Comparison of ENCODE assay signal across 19 mouse cellular contexts in the genomic region with DNA sequence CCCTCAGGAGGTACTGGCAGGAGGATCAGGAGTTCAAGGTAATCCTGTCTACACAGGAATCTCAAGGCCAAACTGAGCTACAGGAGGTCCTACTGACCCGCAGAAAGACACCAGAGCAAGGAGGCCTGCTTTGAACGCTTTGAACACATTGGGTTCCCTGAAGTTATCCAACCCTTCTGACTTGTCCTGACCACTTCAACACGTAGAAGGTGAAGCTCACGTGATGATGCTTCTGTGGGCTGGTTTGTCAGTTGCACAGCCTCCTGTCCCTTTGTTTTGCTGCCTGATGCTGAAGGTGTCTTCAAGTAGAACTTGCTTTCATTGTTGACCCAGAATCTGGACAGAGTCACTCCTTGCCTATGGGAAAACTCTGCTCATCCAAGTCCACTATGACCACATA. TPM values are rescaled to one million over a fixed set of nuclear protein-coding genes. Genes with fewer than 3 reads are reported as not detected.
DNase-seq lines count a peak whose midpoint lies in the region; ATAC-seq and TF ChIP-seq lines count a peak whose summit lies in the region.
"Had no signal": no experiment of that assay in that cellular context is flagged by ENCODE, and none has a peak within 500 bp of the region (broad histone marks: within the 10 kb centered on the region; RNA-seq: fewer than 3 reads in every experiment).

No protein-coding gene starts in this region.

- WGBS in heart, adult 2 months = 90% methylated on average over 4 of the region's 4 CpGs
- WGBS in heart, embryonic 10.5 days = 87% methylated on average over 4 of the region's 4 CpGs

- intact Hi-C loops in heart, adult 2 months (cut with DNase I) = no loop called here

- no peaks in the 10 kb centered on the region for H3K27me3 ChIP-seq in ES-Bruce4 (ENCODE audit: control insufficient read depth, insufficient read depth, low read length, poor library complexity, severe bottlenecking)
- H3K27me3 ChIP-seq in heart, adult 2 months (ENCODE audit: control insufficient read depth, insufficient read depth, low read length) = no peaks in the 10 kb centered on the region
- no peaks in the 10 kb centered on the region for H3K27me3 ChIP-seq in heart, embryonic 10.5 days (ENCODE audit: insufficient read depth, poor library complexity, severe bottlenecking)
- H3K27me3 ChIP-seq: embryonic facial prominence, embryonic 12.5 days; forebrain, embryonic 13.5 days; forebrain, embryonic 15.5 days had no signal

- H3K4me1 ChIP-seq in ES-Bruce4 (ENCODE audit: control insufficient read depth, insufficient read depth, low read length) (peaks cover 4% of the 10 kb centered on the region), ES-E14 (ENCODE audit: control insufficient read depth in 2 of 2, insufficient read depth in 2 of 2, low read length in 2 of 2, poor library complexity in 1 of 2) (peaks cover 17 to 18% of the 10 kb centered on the region in 2 experiments)
- no peaks in the 10 kb centered on the region for H3K4me1 ChIP-seq in heart, adult 2 months (ENCODE audit: control insufficient read depth, insufficient read depth, low read length)
- H3K4me1 ChIP-seq in heart, embryonic 10.5 days = no peaks in the 10 kb centered on the region
- H3K4me1 ChIP-seq: embryonic facial prominence, embryonic 12.5 days; forebrain, embryonic 13.5 days; forebrain, embryonic 15.5 days had no signal

- no peak for DNase-seq in ES-E14 (ENCODE audit: low read depth, low spot score)
- DNase-seq in heart, adult 2 months = no peak
- no peak for DNase-seq in heart, embryonic 10.5 days (ENCODE audit: low spot score)
- DNase-seq: adrenal gland, adult 8-10 months; adrenal gland, postnatal 14 days; adrenal gland, postnatal 36 days; cerebellum, adult 11-12 months; cerebellum, adult 2 months; cerebellum, adult 9-10 months; cerebellum, postnatal 10 days; cerebellum, postnatal 25 days; forebrain, postnatal 0 days had no signal

- peak overlapping the region; percentile 63 for H3K27ac ChIP-seq in ES-Bruce4 (ENCODE audit: insufficient read depth, low read length)
- H3K27ac ChIP-seq in ES-E14 (ENCODE audit: insufficient read depth, low read depth, low read length, poor library complexity, severe bottlenecking) = peak overlapping the region; percentile 88
- no peak overlapping the region for H3K27ac ChIP-seq in heart, adult 2 months
- no peak overlapping the region for H3K27ac ChIP-seq in heart, embryonic 10.5 days
- H3K27ac ChIP-seq: embryonic facial prominence, embryonic 10.5 days; embryonic facial prominence, embryonic 12.5 days; forebrain, embryonic 13.5 days; forebrain, embryonic 15.5 days had no signal

- H3K9me3 ChIP-seq in ES-Bruce4 (replicated peaks; ENCODE audit: control insufficient read depth, insufficient read depth, low read length, poor library complexity, severe bottlenecking) (no peaks in the 10 kb centered on the region), ES-E14 (ENCODE audit: control insufficient read depth, insufficient read depth, low read depth, low read length) (no peaks in the 10 kb centered on the region)
- no peaks in the 10 kb centered on the region for H3K9me3 ChIP-seq in heart, embryonic 10.5 days
- H3K9me3 ChIP-seq: embryonic facial prominence, embryonic 10.5 days; embryonic facial prominence, embryonic 12.5 days; forebrain, embryonic 15.5 days had no signal

- no peaks in the 10 kb centered on the region for H3K36me3 ChIP-seq in ES-Bruce4 (ENCODE audit: control insufficient read depth, insufficient read depth, low read length, poor library complexity, severe bottlenecking)
- no peaks in the 10 kb centered on the region for H3K36me3 ChIP-seq in ES-E14 (ENCODE audit: control insufficient read depth, insufficient read depth, low read length, poor library complexity, severe bottlenecking)
- no peaks in the 10 kb centered on the region for H3K36me3 ChIP-seq in heart, adult 2 months (ENCODE audit: control insufficient read depth, insufficient read depth, low read length)
- H3K36me3 ChIP-seq in heart, embryonic 10.5 days = no peaks in the 10 kb centered on the region
- H3K36me3 ChIP-seq: embryonic facial prominence, embryonic 10.5 days; embryonic facial prominence, embryonic 12.5 days; forebrain, embryonic 15.5 days had no signal

- in situ Hi-C loops in ES-E14 (cut with MboI; ENCODE audit: low sequenced_read_pairs in 2 of 2, unreplicated experiment in 2 of 2) = no loop called here

- no peak for TF ChIP-seq POLR2A in ES-Bruce4 (IDR thresholded peaks at IDR 0.05; ENCODE audit: insufficient read depth, low read length)
- no peak for TF ChIP-seq POLR2A in heart, adult 2 months (IDR thresholded peaks at IDR 0.05; ENCODE audit: insufficient read depth, low read depth, low read length)

- TF ChIP-seq EP300 in ES-Bruce4 (IDR thresholded peaks at IDR 0.05; ENCODE audit: insufficient read depth, low read depth, low read length) = no peak
- TF ChIP-seq EP300 in heart, adult 2 months (IDR thresholded peaks at IDR 0.05; ENCODE audit: insufficient read depth, low read depth, low read length) = no peak

- no peak for ATAC-seq in megakaryocyte progenitor cell, adult 5-6 weeks (replicated peaks; ENCODE audit: poor library complexity)
- ATAC-seq: activated CD4-positive, CD25-positive, alpha-beta regulatory T cell, adult 4 months; forebrain, embryonic 13.5 days; forebrain, embryonic 15.5 days; forebrain, postnatal 0 days had no signal

- H3K9ac ChIP-seq in ES-Bruce4 (ENCODE audit: low read depth, poor library complexity, severe bottlenecking) = 0 out of 2 replicates have a peak overlapping the region, but pooled peaks have one; percentile 3
- peak overlapping the region; percentile 49; the same call in 1 of the 2 replicates for H3K9ac ChIP-seq in ES-E14 (ENCODE audit: insufficient read depth, low read depth, low read length, poor library complexity, severe bottlenecking)
- H3K9ac ChIP-seq in heart, adult 2 months (ENCODE audit: low read depth, low read length) = no peak overlapping the region
- H3K9ac ChIP-seq: embryonic facial prominence, embryonic 12.5 days; forebrain, embryonic 13.5 days; forebrain, embryonic 15.5 days; forebrain, postnatal 0 days had no signal

- TF ChIP-seq CTCF in ES-Bruce4 (IDR thresholded peaks at IDR 0.05; ENCODE audit: low read depth, low read length) = no peak
- TF ChIP-seq CTCF in heart, adult 2 months (IDR thresholded peaks at IDR 0.05) = no peak

- H3K79me2 ChIP-seq in heart, adult 2 months (replicated peaks; ENCODE audit: control insufficient read depth, insufficient read depth, low read length) = no peaks in the 10 kb centered on the region

- H3K4me3 ChIP-seq in ES-Bruce4 (ENCODE audit: low read depth, low read length) (peak overlapping the region; percentile 17), ES-E14 (ENCODE audit: insufficient read depth in 1 of 2, low read depth in 1 of 2, low read length in 2 of 2, poor library complexity in 1 of 2, severe bottlenecking in 1 of 2) (peak overlapping the region; percentile 30; a peak in 3 of 4 replicates)
- H3K4me3 ChIP-seq in heart, adult 2 months = no peak overlapping the region
- no peak overlapping the region for H3K4me3 ChIP-seq in heart, embryonic 10.5 days
- H3K4me3 ChIP-seq: embryonic facial prominence, embryonic 10.5 days; embryonic facial prominence, embryonic 12.5 days; forebrain, embryonic 13.5 days; forebrain, embryonic 15.5 days had no signal

TF ChIP-seq in ES-E14, 5 proteins besides CTCF, POLR2A, EP300 and RAD21:
- TF ChIP-seq ZNF384 (IDR thresholded peaks at IDR 0.05; ENCODE audit: low read depth, low read length) (no peak), ZC3H11A (IDR thresholded peaks at IDR 0.05; ENCODE audit: borderline replicate concordance, low read depth, low read length) (0 out of 2 replicates have a peak, but pooled peaks have one; percentile 3), HCFC1 (IDR thresholded peaks at IDR 0.05; ENCODE audit: borderline replicate concordance, insufficient read depth, low read length) (no peak), CHD2 (IDR thresholded peaks at IDR 0.05; ENCODE audit: low read depth, low read length) (no peak), MAFK (IDR thresholded peaks at IDR 0.05; ENCODE audit: insufficient read depth, low read depth, low read length) (no peak)

RNA-seq across cellular contexts. Expression of a gene that starts 7.7 kb away (rescaled TPM):
- 49.6 and 57.2 TPM in 2 replicates for polyA plus RNA-seq in ES-Bruce4 (2011; ENCODE audit: insufficient read depth, insufficient read length, low read depth, missing spikeins)
- total RNA-seq in ES-E14 (2012; rRNA removed) = 26.5 and 36.7 TPM in 2 replicates
- 10 to 100 TPM in 1 of 2 experiments, 1 to 10 TPM in 1; 9.9 to 10.7 TPM for total RNA-seq in heart, adult 2 months (2021)
- polyA plus RNA-seq in heart, adult 2 months (2012; rRNA removed) = 8.6 and 12.0 TPM in 2 replicates
- total RNA-seq in megakaryocyte progenitor cell, adult 5-6 weeks (2015) = 60.7 and 65.3 TPM in 2 replicates
- 38.1 and 56.2 TPM in 2 replicates for total RNA-seq in megakaryocyte progenitor cell, adult 5-6 weeks (2017)
- 27.3 and 28.5 TPM in 2 replicates for polyA plus RNA-seq in heart, embryonic 10.5 days (2016; fragmentation: Nextera tagmentation; extraction: Ambion mirVana)

RNA-seq across cellular contexts. Expression of a gene that starts 59.4 kb away (rescaled TPM):
- 140 and 149 TPM in 2 replicates for polyA plus RNA-seq in ES-Bruce4 (2011; ENCODE audit: insufficient read depth, insufficient read length, low read depth, missing spikeins)
- total RNA-seq in ES-E14 (2012; rRNA removed) = 75.7 and 82.5 TPM in 2 replicates
- 10 to 100 TPM; 27.0 to 27.6 TPM for total RNA-seq in heart, adult 2 months (2021)
- 13.5 and 25.7 TPM in 2 replicates for polyA plus RNA-seq in heart, adult 2 months (2012; rRNA removed)
- 46.9 and 55.3 TPM in 2 replicates for total RNA-seq in megakaryocyte progenitor cell, adult 5-6 weeks (2015)
- 50.9 and 65.1 TPM in 2 replicates for total RNA-seq in megakaryocyte progenitor cell, adult 5-6 weeks (2017)
- 16.2 and 18.1 TPM in 2 replicates for polyA plus RNA-seq in heart, embryonic 10.5 days (2016; fragmentation: Nextera tagmentation; extraction: Ambion mirVana)

Comparison
In these comparisons a context has a peak if more than half of its experiments do, and no peak if none do; other contexts are left out.
1. H3K27ac ChIP-seq: peak in ES-Bruce4 (single experiment) and ES-E14 (single experiment); none in heart, adult 2 months (single experiment) and heart, embryonic 10.5 days (single experiment).
2. H3K4me3 ChIP-seq: peak in ES-Bruce4 (single experiment) and ES-E14 (2 of 2); none in heart, adult 2 months (single experiment) and heart, embryonic 10.5 days (single experiment).